Mouse (Mus musculus): ENCODE measurements around the gene Cggbp1. TPM values are rescaled to one million over a fixed set of nuclear protein-coding genes. Genes with fewer than 3 reads are reported as not detected.

The Cggbp1 gene
- polyA plus RNA-seq, 1 experiment from 2014 or later, result 65.1 TPM

GRCm38 (mm10) chr16:64903328-64903727, 51.5 kb downstream of the Cggbp1 start:
- no peak overlapping the region for H3K27ac ChIP-seq (replicated peaks)
- no peak overlapping the region for H3K4me2 ChIP-seq
- 52% methylated on average over 2 of the region's 2 CpGs for WGBS
- no peaks in the 10 kb centered on the region for H3K27me3 ChIP-seq
- no peak overlapping the region for H3K4me3 ChIP-seq
- no peaks in the 10 kb centered on the region for H3K36me3 ChIP-seq
- H3K4me1 ChIP-seq (replicated peaks), result no peaks in the 10 kb centered on the region
- no peak overlapping the region for H3K9ac ChIP-seq
- no peak for ATAC-seq (ENCODE audit: low FRiP score, low read depth)
- no peaks in the 10 kb centered on the region for H3K9me3 ChIP-seq

- no peak overlapping the region for H3K4me3 ChIP-seq
- H3K9ac ChIP-seq, result no peak overlapping the region
- H3K27me3 ChIP-seq, result no peaks in the 10 kb centered on the region
- H3K4me1 ChIP-seq (replicated peaks), result no peaks in the 10 kb centered on the region
- ATAC-seq (ENCODE audit: low FRiP score, low read depth), result no peak
- no peak overlapping the region for H3K4me2 ChIP-seq
- no peaks in the 10 kb centered on the region for H3K36me3 ChIP-seq
- no peaks in the 10 kb centered on the region for H3K9me3 ChIP-seq
- WGBS, result 47% methylated on average over 3 of the region's 3 CpGs
- H3K27ac ChIP-seq (replicated peaks), result no peak overlapping the region
These were observed 55.3 kb downstream of the Cggbp1 start for GRCm38 (mm10) chr16:64907112-64907511.

GRCm38 (mm10) chr16:64908747-64909146, 57.0 kb downstream of the Cggbp1 start:
- no peaks in the 10 kb centered on the region for H3K27me3 ChIP-seq
- H3K36me3 ChIP-seq, result no peaks in the 10 kb centered on the region
- ATAC-seq (ENCODE audit: low FRiP score, low read depth), result no peak
- no peak overlapping the region for H3K9ac ChIP-seq
- no peak overlapping the region for H3K4me2 ChIP-seq
- no peaks in the 10 kb centered on the region for H3K9me3 ChIP-seq
- 84% methylated on average over 10 of the region's 10 CpGs for WGBS
- no peak overlapping the region for H3K4me3 ChIP-seq
- H3K27ac ChIP-seq (replicated peaks), result no peak overlapping the region
- H3K4me1 ChIP-seq (replicated peaks), result no peaks in the 10 kb centered on the region

Other genes starting within 250 kb of the Cggbp1 start
- not detected in 2 replicates for gene Csnka2ip, start 249.6 kb upstream of the Cggbp1 start, polyA plus RNA-seq (2015; fragmentation: Nextera tagmentation; extraction: Ambion mirVana)
- gene 4930453N24Rik, start 80.8 kb upstream of the Cggbp1 start, polyA plus RNA-seq (2015; fragmentation: Nextera tagmentation; extraction: Ambion mirVana), result 17.0 and 18.8 TPM in 2 replicates
- 5.1 and 6.1 TPM in 2 replicates for gene Zfp654, start 344 bp upstream of the Cggbp1 start, polyA plus RNA-seq (2015; fragmentation: Nextera tagmentation; extraction: Ambion mirVana)